Mouse (Mus musculus): ENCODE data around the gene Prkcg.

Gene Prkcg

DNA sequence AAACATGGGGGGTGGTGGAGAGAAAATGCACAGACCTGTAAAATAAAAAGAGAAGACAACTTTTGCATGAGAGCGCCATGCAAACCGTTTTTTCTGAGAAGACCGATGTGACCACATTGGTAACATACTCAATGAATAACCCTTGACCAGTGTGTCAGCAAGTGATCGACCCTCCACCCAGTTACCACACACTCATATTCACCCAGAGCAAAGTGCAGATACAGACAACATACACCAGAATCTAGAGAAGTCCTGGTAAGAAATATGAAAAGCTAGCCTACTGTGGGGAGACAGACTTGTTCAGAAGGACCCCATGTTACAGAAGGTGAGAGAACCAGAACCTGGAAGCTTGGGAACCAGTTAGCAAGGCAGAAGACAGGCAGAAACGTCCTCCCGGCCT is 42.2 kb downstream of the Prkcg start:
- TF ChIP-seq GATA4 (IDR thresholded peaks at IDR 0.05; ENCODE audit: insufficient replicate concordance, low read length), result no peak

DNA sequence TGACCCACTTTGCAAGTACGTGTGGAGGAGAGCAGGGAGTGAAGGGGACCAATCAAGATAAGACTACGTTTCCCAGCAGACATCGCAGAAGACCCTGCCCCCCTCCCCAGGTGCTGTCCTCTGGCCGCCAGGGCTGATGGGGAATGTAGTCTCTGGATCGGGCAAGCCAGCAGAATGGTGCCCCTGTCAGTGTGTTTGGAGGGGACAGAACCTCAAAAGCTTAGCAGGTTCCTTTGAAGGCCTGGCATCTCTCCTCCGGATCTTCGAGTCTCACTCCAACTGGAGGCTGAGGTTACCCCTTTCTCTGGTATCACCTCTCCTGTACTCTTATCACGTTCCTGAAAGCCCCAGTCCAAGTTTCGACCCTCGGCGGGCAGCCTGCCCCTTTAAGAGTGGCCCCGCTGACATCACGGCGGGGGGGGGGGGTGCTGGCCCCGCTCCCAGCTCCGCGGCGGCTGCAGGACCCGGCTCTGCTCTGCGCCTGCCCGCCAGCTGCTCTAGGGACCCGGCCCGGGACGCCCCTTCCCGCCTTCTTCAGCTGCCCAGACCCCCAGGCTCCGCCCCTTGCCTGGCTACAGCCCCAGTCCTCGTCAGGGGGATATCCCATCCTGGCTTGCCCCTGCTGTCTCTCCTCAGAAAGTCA is 42.7 kb downstream of the Prkcg start:
- TF ChIP-seq GATA4 (IDR thresholded peaks at IDR 0.05; ENCODE audit: insufficient replicate concordance, low read length), result no peak

DNA sequence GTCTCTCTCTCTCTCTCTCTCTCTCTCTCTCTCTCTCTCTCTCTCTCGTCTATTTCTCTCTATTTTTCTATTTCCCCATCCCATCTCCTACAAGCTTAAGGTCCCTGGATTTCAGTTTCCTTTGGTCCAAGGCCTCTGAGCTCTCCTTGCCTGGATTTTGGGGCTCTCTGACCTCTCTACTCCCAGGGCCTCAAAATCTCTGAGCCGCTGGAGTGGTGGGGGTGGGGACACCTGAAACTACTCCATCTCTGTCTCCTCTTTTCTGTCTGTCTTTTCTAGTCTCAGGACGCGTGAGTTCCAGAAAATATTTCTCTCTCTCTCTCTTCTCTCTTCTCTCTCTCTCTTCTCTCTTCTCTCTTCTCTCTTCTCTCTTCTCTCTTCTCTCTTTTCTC is 43.2 kb downstream of the Prkcg start:
- TF ChIP-seq GATA4 (IDR thresholded peaks at IDR 0.05; ENCODE audit: insufficient replicate concordance, low read length), result no peak

DNA sequence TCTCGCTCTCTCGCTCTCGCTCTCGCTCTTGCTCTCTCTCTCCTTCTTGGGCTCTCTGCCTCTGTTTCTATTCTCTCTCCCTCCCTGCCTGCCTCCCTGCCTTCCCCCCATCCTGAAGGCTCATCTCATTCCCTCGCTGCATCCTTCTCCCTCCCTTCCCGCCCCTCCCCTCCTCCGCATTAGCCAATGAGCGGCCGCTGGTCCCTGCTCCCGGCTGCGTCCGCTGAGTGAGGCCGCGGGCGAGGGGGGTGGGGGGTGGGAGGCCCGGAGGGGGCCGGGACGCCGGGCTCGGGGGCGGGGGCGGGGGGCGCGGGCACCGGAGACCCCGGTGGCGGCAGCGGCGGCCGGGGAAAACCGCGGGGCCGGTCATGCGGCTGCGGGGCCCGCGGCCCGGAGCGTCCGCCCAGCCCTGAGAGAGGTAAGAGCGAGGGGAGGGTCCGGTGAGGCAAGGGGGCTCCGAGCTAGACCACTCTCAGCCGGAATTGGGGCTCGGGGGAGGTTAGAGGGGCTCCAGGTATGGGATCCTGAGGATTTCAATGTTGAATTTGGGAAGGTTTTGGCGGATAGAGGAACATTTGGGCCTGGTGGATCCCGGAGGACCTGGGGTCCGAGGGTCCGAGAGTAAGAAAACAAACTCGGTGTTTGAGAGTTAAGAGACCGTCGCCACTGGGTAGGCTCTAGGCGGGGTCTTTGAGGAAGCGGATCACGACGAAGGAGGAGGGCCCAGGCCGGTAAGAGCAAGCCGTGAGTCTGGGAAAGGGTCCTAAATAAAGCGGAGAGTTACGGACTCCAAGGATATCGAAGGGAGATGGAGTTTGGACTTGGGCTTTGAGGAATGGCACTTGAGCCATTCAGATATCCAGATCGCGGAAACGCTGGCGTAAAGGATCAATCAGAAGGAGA is 43.9 kb downstream of the Prkcg start, which contains the start of gene Cacng7:
TSS of gene Cacng7 (plus strand) at position 337 of the 903 bp plus-strand sequence.
- no peak for TF ChIP-seq GATA4 (IDR thresholded peaks at IDR 0.05; ENCODE audit: insufficient replicate concordance, low read length)

DNA sequence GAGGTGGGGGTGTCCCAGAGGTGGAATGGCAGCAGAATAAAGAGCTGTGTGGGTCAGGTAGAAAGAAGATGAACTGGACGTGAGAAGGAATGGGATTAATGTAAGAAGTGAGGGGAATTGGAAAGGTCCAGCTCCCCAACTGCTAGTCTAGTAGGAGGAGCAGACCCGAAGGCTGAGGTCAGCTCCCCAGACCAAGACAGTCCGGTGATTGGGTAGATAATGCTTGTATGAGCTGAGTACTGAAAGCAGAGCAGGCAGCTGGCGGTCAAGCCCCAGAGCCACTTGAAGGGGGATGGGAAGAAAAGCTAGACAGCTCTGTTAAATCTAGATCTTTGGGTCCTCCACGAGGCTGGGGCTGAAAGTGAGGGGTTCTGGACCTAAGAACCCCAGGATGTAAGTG is 44.6 kb downstream of the Prkcg start:
- TF ChIP-seq GATA4 (IDR thresholded peaks at IDR 0.05; ENCODE audit: insufficient replicate concordance, low read length), result no peak

DNA sequence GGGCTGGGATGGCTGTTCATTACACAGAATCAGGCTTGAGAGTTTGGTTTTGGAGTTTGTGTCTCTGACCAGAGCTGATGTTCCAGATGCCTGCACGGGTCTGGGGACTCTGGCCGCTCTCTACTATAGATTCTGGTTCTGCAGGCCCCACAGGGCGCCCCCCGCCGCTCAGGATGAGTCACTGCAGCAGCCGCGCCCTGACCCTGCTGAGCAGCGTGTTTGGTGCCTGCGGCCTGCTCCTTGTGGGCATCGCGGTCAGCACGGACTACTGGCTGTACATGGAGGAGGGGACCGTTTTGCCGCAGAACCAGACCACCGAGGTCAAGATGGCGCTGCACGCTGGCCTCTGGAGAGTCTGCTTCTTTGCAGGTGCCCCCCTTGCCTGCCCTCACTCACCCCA is 47.4 kb downstream of the Prkcg start:
- TF ChIP-seq GATA4 (IDR thresholded peaks at IDR 0.05; ENCODE audit: insufficient replicate concordance, low read length), result no peak

DNA sequence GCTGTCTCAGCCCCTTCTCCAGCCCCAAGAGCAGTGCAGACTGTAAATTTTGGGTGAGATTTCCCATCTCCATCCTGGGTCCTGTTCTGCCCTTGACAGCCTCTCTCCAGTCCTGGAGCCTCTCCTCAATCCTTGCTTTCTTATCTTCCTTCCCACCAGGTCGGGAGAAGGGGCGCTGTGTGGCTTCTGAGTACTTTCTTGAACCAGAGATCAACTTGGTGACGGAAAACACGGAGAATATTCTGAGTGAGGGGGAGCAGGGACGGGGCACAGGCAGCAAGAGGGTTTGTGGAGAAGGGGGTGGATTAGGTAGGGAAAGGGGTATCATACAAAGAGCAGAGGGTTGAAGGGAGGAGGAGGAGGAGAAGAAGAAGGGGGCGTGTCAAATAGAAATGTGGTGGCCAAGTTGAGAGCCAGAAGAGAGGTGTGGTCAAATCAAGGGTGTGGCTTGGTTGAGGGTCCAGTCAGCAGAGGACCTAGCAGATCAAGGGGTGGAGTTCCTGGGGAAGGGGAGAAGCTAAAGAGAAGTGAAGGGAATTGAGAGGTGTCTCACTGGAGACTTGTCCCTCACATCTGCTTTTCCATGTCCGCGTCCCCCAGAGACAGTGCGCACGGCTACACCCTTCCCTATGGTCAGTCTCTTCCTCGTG is 49.4 kb downstream of the Prkcg start:
- TF ChIP-seq GATA4 (IDR thresholded peaks at IDR 0.05; ENCODE audit: insufficient replicate concordance, low read length), result no peak

DNA sequence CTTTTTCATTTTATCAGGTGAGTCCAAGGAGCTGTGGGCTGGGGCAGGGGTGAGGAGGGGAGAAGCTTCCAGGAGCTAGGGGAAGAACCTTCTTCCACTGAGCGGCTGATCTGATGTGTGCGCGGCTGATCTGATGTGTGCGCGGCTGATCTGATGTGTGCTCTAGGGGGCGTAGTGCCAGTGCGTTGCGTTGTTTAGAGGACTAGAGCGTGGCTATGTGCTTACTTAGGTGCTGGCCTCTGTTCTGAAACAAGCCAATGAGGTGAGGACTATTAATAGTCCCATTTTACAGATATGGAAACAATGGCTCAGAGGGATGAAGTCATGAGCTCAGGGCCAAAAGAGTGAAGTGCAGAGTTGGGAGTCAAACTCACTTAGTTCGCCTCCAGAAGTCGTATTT is 50.0 kb downstream of the Prkcg start:
- TF ChIP-seq GATA4 (IDR thresholded peaks at IDR 0.05; ENCODE audit: insufficient replicate concordance, low read length), result no peak

DNA sequence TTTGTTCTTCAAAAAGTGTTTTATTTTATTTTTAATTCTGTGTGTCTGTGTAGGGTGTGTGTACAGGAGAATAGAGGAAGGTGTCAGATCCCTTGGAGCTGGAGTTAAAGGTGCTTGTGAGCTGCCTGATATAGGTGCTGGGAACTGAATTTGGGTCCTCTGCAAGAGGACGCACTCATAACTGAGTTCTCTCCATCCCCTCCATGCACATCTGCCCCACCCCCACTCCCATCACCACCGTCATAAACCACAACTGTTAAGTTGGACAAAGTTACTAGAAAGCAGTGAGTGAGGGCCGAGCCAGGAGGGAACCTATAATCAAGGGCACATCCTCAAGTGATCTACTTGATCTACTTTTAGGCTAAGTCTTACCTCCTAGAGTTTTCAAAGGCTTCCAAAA is 54.9 kb downstream of the Prkcg start:
- TF ChIP-seq GATA4 (IDR thresholded peaks at IDR 0.05; ENCODE audit: insufficient replicate concordance, low read length), result no peak

DNA sequence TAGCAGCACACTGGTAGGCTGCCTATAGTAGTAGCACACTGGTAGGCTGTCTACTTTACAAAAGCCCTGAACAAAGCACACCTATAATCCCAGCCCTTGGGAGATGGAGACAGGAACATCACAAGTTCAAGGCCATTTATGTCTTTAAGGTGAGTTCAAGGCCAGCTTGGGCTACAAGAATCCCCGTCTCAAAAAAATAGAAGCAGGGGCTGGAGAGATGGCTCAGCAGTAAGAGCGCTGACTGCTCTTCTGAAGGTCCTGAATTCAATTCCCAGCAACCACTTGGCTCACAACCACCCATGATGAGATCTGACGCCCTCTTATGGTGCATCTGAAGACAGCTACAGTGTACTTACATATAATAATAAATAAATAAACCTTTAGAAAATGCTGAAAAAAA is 56.3 kb downstream of the Prkcg start:
- TF ChIP-seq GATA4 (IDR thresholded peaks at IDR 0.05; ENCODE audit: insufficient replicate concordance, low read length), result no peak

DNA sequence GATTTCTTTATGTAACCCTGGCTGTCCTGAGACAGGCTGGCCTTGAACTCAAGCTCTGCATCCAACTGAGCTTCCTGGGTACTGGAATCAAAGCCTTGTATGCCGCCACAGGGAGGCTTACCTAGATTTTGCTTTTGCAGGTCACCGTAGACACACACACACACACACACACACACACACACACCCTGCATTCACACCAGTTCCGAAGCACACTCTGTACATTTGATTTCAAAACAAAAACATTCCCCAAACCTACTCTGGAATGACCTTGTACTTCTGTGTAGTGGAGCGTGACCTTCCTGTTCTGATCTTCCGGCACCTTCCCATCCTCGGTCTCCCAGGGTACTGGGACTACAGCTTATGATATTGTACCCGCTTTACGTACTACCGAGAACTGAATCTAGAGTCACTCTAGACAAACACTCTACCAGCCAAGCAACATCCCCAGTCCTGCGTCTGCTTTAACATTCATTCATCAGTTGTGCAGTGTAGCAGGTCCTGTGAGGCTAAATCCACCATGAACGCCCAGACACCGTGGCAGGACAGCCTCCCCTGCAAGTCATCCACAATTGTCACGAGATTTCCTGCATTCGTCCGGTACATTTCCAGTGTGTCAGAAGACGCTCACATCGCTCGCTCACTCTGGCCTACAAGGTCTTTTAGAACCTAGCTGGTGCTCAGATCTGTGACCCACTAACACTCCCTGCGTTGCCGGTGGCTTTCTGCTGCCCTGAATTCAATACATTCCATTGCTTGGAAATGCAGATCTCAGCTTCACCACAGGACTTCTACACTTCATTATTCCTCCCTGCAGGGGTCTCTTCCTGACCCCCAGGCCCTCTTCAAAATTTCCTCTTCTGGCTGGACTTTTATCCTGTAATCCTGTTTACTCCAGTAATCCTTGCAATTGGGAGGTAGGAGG is 58.6 kb downstream of the Prkcg start:
- TF ChIP-seq GATA4 (IDR thresholded peaks at IDR 0.05; ENCODE audit: insufficient replicate concordance, low read length), result no peak

DNA sequence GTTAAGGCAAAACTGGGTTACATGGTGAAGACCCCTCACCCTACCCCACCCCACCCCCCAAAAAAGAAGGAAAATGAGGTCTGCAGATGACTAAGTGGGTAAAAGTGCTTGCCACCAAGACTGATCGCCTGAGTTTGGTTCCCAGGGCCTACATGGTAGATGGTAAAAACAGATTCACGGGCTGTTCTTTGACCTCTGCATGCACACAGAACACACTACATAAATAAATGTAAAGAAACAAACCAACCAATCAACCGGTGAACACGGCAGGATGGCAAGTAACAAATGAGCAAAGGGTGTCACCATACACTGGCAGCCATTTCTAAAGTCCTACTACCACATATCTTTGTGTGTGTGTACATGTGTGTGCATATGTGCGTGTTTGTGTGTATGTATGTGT is 59.3 kb downstream of the Prkcg start:
- no peak for TF ChIP-seq GATA4 (IDR thresholded peaks at IDR 0.05; ENCODE audit: insufficient replicate concordance, low read length)

DNA sequence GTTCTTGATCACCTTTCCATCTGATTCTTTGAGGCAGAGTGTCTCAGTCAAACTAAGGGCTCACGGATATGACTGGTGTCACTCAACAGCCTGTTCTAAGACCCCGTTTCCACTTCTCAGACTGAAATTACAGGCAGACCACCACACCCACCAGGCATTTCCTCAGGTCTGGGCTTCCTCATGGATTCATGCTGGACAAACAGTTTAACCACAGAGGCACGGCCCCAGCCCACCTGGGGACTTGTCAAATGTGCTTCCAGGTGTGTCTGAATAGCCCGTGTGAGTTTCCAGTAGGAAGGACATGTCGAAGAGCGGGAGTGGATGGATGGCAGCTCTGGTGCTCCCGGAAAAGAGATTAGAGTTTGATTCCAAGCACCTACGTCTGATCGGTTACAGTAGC is 60.8 kb downstream of the Prkcg start:
- no peak for TF ChIP-seq GATA4 (IDR thresholded peaks at IDR 0.05; ENCODE audit: insufficient replicate concordance, low read length)

DNA sequence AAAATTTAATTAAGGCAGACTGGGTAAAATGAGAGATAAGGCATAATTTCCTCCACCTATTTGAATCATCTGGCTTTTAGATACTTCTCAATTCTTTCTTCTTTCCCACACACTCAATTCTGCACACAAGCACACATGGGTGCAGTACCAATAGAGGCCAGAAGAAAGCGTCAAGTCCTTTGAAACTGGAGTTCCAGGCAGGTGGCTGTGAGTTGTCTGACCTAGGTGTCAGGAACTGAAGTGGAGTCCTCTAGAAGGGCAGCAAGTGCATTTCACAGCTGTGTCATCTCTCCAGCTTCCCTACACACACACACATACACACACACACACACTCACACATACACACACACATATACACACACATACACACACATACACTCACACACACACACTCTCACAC is 62.6 kb downstream of the Prkcg start:
- no peak for TF ChIP-seq GATA4 (IDR thresholded peaks at IDR 0.05; ENCODE audit: insufficient replicate concordance, low read length)

DNA sequence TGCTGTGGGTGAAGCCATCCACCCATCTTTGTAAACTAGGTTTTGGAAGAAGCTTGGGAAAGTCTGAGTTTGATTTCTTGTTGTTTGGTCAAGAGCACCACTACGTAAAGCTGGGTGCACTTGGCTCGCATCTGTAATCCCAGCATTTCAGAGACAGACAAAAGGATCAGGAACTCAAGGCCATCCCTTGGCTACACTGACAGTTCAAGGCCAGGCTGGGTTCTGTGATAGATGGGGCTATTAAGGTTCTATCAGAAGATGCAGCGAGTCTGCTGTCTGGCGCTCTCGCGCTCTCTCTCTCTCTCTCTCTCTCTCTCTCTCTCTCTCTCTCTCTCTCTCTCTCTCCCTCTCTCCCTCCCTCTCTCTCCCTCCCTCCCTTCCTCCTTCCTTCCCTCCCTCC is 65.9 kb downstream of the Prkcg start:
- no peak for TF ChIP-seq GATA4 (IDR thresholded peaks at IDR 0.05; ENCODE audit: insufficient replicate concordance, low read length)
